Mouse (Mus musculus) kidney, adult 2 months (tissue): ENCODE results near the gene Tceanc. TPM values are rescaled to one million over a fixed set of nuclear protein-coding genes. Genes with fewer than 3 reads are reported as not detected.

Experiments
- DNase-seq: peaks from one replicate; pipeline ENCODE4 v3.0.0; 2021
- H3K27ac ChIP-seq: fragments of 200-500 bp; 2 replicates; pipeline ENCODE4 v1.5.1; 2012; ENCODE audit warnings: low read depth, low read length, control low read depth, inconsistent platforms; ENCODE audit not compliant: insufficient read depth
- H3K27me3 ChIP-seq: fragments of 200-500 bp; replicated peaks from 2 replicates; pipeline ENCODE4 v1.6.1; 2012; ENCODE audit warnings: mild to moderate bottlenecking, moderate library complexity, low read length, inconsistent platforms; ENCODE audit not compliant: control insufficient read depth, insufficient read depth
- H3K36me3 ChIP-seq: fragments of 200-500 bp; 2 replicates; pipeline ENCODE4 v1.6.1; 2012; ENCODE audit warnings: mild to moderate bottlenecking, moderate library complexity, low read length, inconsistent platforms; ENCODE audit not compliant: control insufficient read depth, insufficient read depth
- H3K4me1 ChIP-seq: fragments of 200-500 bp; 2 replicates; pipeline ENCODE4 v1.6.1; 2011; ENCODE audit warnings: low read length; ENCODE audit not compliant: control insufficient read depth, insufficient read depth
- H3K4me3 ChIP-seq: fragments of 200-500 bp; 2 replicates; pipeline ENCODE4 v1.5.1; 2011; ENCODE audit warnings: mild to moderate bottlenecking, low read depth, low read length, control low read depth; ENCODE audit not compliant: insufficient read depth
- CTCF ChIP-seq: fragments of 200-500 bp; conservative IDR thresholded peaks from 2 replicates; pipeline ENCODE4 v1.5.1; 2011; ENCODE audit warnings: low read depth, mild to moderate bottlenecking, control low read depth, low read length, moderate library complexity, mixed read lengths; ENCODE audit not compliant: insufficient read depth, insufficient read length
- POLR2A ChIP-seq: fragments of 200-500 bp; IDR thresholded peaks from one replicate; pipeline ENCODE4 v1.6.1; 2011; ENCODE audit warnings: low read depth, low read length, control low read depth
- WGBS: fragments of 180-500 bp; shearing (Covaris S2); methylation state at CpG from one replicate; pipeline ENCODE4 v1.1.7; 2018; 5-methylcytosine and 5-hydroxymethylcytosine counted together
- polyA plus RNA-seq: library from polyadenylated mRNA; depleted of rRNA; stranded (reverse); fragments of >200 nt; gene quantifications from 2 replicates; pipeline ENCODE4 v1.2.3, GENCODE M21; 2012

Gene Tceanc
- polyA plus RNA-seq, 1 experiment = 1.0 TPM

DNA sequence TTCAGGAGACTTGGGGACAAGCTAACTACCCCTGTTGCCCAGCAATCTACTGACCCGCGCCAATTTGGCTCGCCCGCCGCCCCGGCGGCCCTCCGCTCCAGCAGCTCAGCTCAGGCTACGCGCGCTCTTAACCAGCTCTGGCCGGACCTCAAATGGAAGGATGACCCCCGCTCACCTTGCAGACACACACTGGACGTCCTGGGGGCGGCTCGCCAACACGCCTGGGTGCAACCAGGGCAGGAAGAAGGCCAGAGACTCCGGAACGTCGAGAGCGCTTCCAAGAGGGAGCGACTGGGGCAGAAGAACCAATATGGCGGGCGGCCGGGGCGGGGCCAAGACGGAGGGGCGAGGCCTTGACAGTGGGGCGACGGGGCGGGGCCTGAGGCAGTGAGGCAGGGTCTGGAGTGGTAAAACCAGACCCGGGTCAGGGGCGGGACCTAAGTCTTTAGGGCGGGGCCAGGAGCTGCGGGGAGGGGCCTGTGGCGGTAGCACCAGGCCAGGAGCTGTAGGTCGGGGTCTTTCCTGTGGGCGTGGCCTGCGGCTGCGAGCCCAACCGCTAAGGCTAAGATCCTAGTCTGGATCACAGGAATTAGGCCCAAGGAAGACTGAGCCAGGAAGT lies 38.9 kb downstream of the Tceanc start, which contains the start of gene Rab9:
Gene Rab9 (minus strand): TSS at position 503 of the 619 bp plus-strand sequence.
- peak within 1 kb of the TSS; percentile 97 for H3K4me3 ChIP-seq
- DNase-seq = peak; percentile 96
- 2% methylated on average over 37 of the region's 41 CpGs for WGBS
- H3K4me1 ChIP-seq = peaks cover 15% of the 10 kb centered on the region; the same call in 1 of the 2 replicates
- peak within 1 kb of the TSS; percentile 94 for H3K27ac ChIP-seq
- TF ChIP-seq POLR2A (no peak), CTCF (no peak)
- no peaks in the 10 kb centered on the region; the same call in 1 of the 2 replicates for H3K36me3 ChIP-seq
- no peaks in the 10 kb centered on the region for H3K27me3 ChIP-seq

GRCm38 (mm10) chrX:166478631-166479364 lies 39.6 kb downstream of the Tceanc start:
- Histone ChIP-seq H3K36me3 (no peaks in the 10 kb centered on the region; the same call in 1 of the 2 replicates), H3K27ac (peak overlapping the region; percentile 94), H3K4me3 (peak overlapping the region; percentile 97), H3K4me1 (peaks cover 17% of the 10 kb centered on the region; the same call in 1 of the 2 replicates), H3K27me3 (no peaks in the 10 kb centered on the region)
- peak; percentile 44 for DNase-seq
- 1% methylated on average over 28 of the region's 28 CpGs for WGBS
- no peak for TF ChIP-seq CTCF
- TF ChIP-seq POLR2A = no peak

DNA sequence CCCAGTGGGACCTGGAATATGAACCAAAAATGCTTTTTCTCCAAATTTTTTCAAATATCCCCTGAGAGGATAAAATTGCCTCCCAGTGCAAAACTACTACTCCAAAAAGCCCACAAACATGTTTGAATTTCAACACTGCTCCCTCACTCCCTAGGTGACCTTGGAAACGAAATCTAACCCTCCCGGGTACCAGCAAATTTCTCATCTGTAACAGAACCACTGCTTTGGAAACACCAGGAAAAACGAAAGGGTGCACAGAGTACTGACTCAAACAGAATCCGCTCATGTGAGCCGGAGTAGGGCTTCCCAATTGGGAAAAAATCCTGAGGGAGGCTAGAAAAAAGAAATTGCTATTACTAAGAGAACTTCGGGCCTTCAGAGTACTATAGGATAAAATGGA lies 41.0 kb downstream of the Tceanc start:
- DNase-seq = peak; percentile 41
- WGBS = 16% methylated on average over 6 of the region's 6 CpGs
- Histone ChIP-seq H3K27ac (peak overlapping the region; percentile 50; the same call in 1 of the 2 replicates), H3K4me3 (no peak overlapping the region), H3K27me3 (no peaks in the 10 kb centered on the region), H3K36me3 (no peaks in the 10 kb centered on the region; the same call in 1 of the 2 replicates), H3K4me1 (peaks cover 18% of the 10 kb centered on the region; the same call in 1 of the 2 replicates)
- TF ChIP-seq CTCF (no peak), POLR2A (no peak)

- Histone ChIP-seq H3K36me3 (no peaks in the 10 kb centered on the region; the same call in 1 of the 2 replicates), H3K4me1 (peaks cover 15% of the 10 kb centered on the region; the same call in 1 of the 2 replicates), H3K27me3 (no peaks in the 10 kb centered on the region), H3K27ac (no peak overlapping the region), H3K4me3 (no peak overlapping the region)
- DNase-seq = no peak
- TF ChIP-seq POLR2A = no peak
- no peak for TF ChIP-seq CTCF
- 66% methylated on average over 6 of the region's 6 CpGs for WGBS
Measured at GRCm38 (mm10) chrX:166472612-166473011, 45.8 kb downstream of the Tceanc start.

DNA sequence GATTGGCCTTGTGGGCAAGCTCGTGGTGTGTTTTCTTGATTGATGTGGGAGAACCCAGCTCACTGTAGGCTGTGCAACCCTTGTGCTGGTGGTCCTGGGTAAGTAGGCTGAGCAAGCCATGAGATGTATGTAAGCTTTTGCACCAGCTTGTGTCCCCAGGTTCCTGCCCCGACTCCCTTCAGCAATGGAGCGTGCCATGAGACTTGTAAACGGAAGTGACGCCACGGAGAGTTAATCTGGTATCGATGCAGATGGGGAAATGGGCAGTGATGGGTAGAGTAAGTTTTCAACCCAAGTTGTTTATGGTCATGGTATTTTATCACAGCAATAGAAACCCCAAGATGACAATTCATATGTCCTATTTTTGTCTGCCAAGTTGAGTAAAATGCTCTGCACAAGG lies 50.0 kb downstream of the Tceanc start:
- H3K27ac ChIP-seq = no peak overlapping the region
- WGBS = 85% methylated on average over 7 of the region's 7 CpGs

GRCm38 (mm10) chrX:166455525-166455924 lies 62.8 kb downstream of the Tceanc start:
- WGBS = 94% methylated on average over 1 of the region's 1 CpGs
- DNase-seq = no peak
- TF ChIP-seq CTCF = no peak
- H3K4me1 ChIP-seq = no peaks in the 10 kb centered on the region
- H3K27ac ChIP-seq = no peak overlapping the region
- H3K27me3 ChIP-seq = no peaks in the 10 kb centered on the region
- no peak overlapping the region for H3K4me3 ChIP-seq
- no peaks in the 10 kb centered on the region; the same call in 1 of the 2 replicates for H3K36me3 ChIP-seq

More for the DNA sequence above, 50.0 kb downstream of the Tceanc start:
- DNase-seq = no peak
- H3K4me3 ChIP-seq = no peak overlapping the region
- no peaks in the 10 kb centered on the region for H3K4me1 ChIP-seq
- TF ChIP-seq CTCF = no peak
- no peak for TF ChIP-seq POLR2A
- H3K27me3 ChIP-seq = no peaks in the 10 kb centered on the region
- H3K36me3 ChIP-seq = no peaks in the 10 kb centered on the region

DNA sequence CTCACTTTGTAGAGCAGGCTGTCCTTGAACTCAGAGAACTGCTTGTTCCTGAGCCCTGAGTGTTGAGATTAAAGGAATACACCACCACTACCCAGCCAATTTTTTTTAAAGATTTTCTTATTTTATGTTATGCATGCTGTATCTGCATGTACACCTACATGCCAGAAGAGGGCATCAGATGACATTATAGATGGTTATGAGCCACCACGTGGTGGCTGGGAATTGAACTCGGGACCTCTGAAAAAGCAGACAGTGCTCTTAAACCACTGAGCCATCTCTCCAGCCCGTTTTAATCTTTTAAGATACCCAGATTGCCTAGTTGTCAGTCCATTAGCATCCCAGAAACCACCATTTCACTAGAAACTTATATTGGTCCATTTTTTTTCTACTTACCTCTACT lies 64.0 kb downstream of the Tceanc start:
- H3K27ac ChIP-seq = no peak overlapping the region
- TF ChIP-seq CTCF (no peak), POLR2A (no peak)

More for the DNA sequence above, 64.0 kb downstream of the Tceanc start:
- no peaks in the 10 kb centered on the region; the same call in 1 of the 2 replicates for H3K36me3 ChIP-seq
- WGBS = 91% methylated on average over 3 of the region's 3 CpGs
- no peak overlapping the region for H3K4me3 ChIP-seq
- H3K27me3 ChIP-seq = no peaks in the 10 kb centered on the region
- H3K4me1 ChIP-seq = no peaks in the 10 kb centered on the region
- no peak for DNase-seq
